Mouse (Mus musculus) layer of hippocampus, postnatal 10 days (tissue): ENCODE data around the gene Muc15. TPM values are rescaled to one million over a fixed set of nuclear protein-coding genes. Genes with fewer than 3 reads are reported as not detected.

Experiments used
- DNase-seq, 2 experiments: peaks; one replicate each; pipeline ENCODE4 v3.0.0; 2021; ENCODE audit warnings: low spot score in 2 of 2
- long read RNA-seq: library from polyadenylated mRNA; stranded (forward); transcript quantifications from one replicate; pipeline ENCODE4 v2.0.0, GENCODE M21; 2023
- total RNA-seq, 2 experiments: library from RNA; stranded (reverse); gene quantifications; 2 replicates each; pipeline ENCODE4 v1.2.3; 2021

The Muc15 gene
- under 1 TPM in 1 of 2 experiments, not detected in 1; 0.14 TPM for total RNA-seq
- long read RNA-seq = 0 reads

DNA sequence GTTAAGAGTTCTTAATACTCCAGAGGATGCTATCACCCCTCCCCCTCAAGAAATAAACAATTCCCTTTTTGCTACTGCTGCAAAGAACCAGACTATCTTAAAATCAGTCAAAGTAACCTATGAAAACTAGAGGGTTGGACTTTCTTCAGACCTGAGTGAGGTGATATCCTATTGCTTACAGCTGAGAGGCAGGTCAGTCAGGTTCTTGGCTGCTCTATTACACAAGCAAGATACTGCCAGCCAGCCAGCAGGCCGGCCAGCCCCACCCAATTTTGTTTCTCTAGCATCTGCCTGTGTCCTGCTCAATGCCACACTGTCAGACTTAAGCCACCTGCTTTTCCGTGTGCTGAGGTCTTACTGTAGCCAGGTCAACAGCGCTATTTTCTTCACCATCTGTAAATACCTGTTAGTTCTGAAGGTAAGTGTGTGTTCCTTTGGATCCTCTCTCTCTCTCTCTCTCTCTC lies at the start of gene Muc15:
Muc15 (plus strand) TSS at position 51 of the 464 bp plus-strand sequence.
- DNase-seq = no peak

DNA sequence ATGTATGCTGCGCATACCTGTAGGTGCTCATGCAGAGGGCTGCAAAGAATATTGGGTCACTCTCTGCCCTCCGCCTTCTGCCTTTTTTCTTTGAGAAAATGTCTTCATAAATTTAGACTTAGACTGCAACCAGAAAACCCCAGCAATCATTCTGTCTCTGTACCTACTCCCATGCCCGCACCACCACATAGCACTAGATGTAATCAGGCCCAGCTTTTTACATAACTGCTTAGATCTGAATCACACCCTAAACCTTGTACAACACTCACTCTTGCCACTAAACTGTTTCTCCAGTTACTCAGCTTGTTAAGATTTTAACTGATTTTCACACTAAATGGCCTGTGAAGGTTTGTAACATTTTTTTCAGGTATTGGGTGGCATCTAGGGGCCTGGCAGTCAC lies 11.7 kb upstream of the Muc15 start:
- DNase-seq = no peak

DNA sequence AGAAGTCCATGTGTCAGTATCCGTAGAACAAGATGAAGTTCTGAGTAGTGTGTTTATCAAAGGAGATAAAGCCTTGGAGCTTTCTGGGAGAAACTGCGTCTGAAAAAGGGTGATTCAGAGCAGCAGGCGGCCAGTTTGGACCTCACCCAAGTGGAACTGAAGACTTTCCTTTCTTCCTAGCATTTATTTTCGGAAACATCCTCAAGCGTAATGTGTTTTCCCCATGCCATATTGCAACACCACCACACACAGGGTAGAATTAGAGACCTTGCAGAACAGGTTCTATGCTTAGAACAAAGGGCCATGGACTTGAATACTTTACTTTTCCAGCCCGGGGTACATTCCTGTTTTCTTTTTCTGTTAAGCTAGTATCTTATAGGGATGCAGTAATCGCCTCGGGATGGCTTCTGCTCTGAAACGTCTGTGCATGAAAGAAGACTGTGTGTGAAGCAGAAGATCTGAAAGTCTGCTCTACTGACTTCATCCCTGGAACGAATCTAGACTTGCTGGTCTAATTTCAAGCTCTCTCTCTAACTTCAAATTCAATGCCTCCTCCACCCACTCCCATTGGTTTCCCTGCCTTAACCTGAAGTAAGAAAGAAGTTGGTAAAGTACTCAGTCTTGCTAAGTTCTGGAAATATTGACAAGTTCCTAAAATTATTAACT lies 11.0 kb upstream of the Muc15 start:
- peak in 1 of 2 experiments; percentile 17 for DNase-seq

DNA sequence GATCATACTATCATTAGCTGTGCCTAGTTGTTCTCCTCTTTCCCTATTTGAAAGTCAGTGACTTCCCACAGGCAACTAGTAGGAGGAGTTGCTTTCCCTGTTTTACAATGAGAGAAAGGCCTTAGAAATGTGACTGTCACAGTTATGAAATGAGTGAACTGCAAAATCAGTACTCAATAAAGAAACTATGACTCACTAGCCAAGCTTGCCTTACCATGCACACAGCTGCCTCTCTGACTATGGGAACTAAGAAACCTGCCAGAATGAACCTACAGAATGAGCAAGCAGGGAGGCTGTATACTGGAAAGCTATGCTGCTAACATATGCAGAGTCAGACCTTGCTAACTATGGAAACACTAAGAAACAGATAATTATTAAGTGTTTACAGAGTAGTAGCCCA lies 2.1 kb upstream of the Muc15 start:
- DNase-seq = no peak

DNA sequence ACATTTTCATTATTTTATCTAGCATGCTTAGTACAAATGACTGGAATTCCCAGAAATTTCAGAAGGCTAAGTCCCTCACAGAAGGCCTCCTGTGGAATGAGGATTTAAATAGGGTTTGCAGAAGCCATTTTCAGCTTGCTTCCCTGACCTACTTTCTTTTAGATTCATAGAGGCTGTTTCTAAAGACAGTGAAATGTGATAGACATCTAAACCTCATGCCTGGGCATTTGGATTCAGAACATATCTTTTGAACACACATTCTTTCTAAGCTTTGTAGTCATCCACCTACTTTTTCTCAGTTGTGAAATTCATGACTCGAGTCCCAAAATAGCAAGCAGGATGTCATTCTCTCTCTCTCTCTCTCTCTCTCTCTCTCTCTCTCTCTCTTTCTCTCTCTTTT lies 1.1 kb downstream of the Muc15 start:
- no peak for DNase-seq

DNA sequence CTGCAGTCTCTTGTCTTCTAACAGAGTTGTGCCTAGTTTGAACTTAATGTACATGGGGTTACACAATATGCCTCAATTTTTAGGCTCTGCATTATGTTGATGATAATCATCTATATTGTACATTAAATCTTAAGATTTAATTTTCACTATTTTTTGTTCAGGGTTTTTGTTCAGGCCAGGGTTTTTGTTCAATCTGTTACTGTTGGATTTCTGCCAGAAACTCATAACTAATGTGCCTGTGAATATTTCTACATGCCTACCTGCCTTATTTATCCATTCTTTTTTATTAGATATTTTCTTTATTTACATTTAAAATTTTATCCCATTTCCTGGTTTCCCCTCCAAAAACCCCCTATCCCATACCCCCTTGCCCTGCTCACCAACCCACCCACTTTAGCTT lies 5.0 kb downstream of the Muc15 start:
- DNase-seq = no peak

DNA sequence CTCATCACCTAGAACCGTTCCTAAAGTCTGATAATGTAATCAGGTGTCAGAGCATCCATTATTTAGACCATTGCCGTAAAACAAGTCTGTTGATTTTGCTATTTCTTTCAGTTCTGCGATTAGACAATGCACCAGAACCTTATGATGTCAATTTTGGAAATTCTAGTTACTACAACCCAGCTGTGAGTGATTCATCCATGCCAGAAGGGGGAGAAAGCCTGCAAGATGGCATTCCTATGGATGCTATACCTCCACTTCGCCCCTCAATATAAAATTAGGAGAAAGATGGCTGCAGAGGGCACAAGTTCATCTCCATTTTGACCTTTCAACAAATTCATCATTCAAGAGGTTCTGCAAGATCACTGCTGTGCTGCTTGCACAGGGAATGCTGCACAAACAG lies 16.1 kb downstream of the Muc15 start:
- DNase-seq = peak in 1 of 2 experiments; percentile 9

DNA sequence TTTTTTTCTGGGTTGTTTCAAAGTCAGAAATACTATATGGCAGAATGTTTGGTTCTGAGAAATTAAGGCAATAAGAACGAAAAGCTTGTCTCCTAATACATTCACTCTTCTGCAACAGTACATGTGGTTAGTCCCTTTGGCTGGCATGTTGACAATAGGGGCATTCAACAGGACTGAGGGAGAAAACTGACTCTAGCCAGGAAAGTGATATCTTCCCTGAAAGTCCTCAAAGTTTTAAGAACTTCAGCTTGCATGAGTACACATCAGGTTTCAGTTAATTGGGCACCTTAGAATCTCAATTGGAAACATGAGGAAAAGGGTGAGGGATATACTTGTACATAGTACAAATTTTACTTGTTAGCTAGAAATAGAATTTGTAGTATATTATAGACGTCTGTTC lies 16.8 kb downstream of the Muc15 start:
- no peak for DNase-seq

DNA sequence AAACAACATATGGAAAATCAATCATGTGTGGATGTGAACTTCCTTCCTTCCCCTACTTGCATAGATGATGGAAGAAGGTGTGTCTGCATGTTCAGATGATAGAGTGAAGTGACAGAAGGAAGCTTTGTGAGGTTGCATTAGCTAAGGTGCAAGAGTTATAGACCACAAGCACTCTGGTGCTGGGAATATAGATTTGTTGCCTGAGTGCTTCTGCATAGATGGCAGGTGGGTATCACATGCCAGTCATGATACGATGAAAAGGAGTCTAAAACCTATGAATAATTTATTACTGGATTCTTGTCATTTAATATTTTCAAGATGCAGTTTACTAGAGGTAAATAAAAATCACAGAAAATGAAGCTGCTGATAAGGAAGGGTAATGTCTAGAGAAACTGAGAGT lies 18.6 kb downstream of the Muc15 start:
- DNase-seq = no peak

DNA sequence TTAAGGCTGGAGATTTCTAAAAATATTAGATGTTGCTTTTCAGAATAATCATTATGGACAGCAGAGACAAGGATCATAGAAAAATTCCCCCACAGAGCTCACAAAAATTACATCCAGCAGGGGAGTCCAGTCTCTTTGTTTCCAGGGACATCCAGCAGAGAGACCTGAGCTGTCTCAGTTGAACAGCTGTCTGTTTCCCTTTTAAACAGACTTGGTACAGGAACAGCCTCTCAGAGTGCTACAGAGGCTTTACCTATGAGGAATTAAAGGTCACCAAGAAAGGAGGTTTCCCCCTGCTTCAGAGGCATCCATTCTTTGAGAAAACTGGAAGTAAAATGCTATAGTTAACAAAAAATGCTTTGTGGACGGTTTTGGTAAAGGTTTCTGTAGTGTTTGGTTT lies 19.4 kb downstream of the Muc15 start:
- no peak for DNase-seq

DNA sequence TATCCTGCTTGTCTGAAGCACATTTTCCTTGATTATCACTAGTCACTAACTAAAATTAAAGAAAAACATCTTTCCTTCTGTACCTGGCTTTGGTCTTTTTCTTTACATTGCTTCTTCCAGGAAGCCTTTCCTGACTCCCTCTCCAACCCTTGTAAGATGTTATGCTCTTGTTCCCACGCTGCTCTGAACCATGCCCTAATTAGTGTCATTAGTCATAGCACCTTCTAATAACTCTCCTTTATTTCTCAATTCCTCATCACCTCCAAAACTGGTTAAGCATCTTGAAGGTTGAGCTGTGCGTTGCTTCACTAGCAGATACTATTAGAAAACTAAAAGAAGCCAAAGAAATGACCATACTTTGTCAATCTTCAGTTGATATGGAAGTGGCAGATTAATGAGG lies 36.4 kb downstream of the Muc15 start:
- DNase-seq = no peak

DNA sequence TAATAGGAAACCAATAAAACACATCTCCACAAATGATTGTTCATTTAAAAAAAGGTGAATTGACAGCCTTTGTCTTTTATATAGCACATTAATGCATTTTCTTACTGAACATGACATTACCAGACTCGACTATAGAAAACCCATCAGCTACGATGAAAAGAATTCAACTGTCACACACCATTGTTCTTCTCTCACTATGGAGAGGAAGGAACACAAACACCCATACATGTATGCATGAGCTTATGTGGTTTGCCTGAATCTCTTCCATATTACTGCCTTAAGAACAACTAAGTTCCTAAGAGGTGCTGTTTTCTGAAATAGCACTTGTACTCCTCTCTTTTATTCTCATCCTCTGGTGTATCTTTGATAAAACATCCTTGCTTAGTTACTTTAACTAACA lies 38.3 kb downstream of the Muc15 start:
- no peak for DNase-seq

DNA sequence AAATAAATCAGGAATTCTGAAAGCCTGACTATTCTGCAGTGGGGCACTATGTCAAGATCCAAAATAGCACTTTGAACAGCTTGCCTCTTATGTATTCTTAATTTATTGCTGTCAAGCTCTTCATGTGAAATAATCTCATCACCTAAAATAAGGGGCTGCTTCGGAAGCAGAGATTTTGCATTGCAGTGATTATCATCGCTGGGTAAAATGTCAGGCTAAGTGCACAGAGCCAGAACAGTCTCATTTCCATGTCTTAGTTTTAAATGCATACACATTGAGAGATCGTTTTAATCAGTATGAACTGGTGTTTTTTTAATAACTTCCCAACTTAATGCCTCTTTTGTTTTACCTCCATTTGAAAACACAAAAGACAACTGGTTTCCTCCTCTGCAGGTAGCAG lies 66.3 kb downstream of the Muc15 start:
- no peak for DNase-seq

Other genes with a start within 250 kb of the Muc15 start
- gene Slc5a12, start 124.0 kb upstream of the Muc15 start, total RNA-seq = not detected
- gene Ano3, start 229.6 kb downstream of the Muc15 start, total RNA-seq = 10 to 100 TPM; 15.2 to 16.3 TPM